9 mouse cellular contexts compared by ENCODE assay signal in genomic region chr16:91075423-91075822, GRCm38 (mm10). TPM values are rescaled to one million over a fixed set of nuclear protein-coding genes. Genes with fewer than 3 reads are reported as not detected.
DNase-seq lines count a peak whose midpoint lies in the region.
"Had no signal": no experiment of that assay in that cellular context is flagged by ENCODE, and none has a peak within 500 bp of the region (broad histone marks: within the 10 kb centered on the region; RNA-seq: fewer than 3 reads in every experiment).

No protein-coding gene starts in this region.

- DNase-seq in adrenal gland, adult (ENCODE audit: inconsistent age in 2 of 2, low spot score in 1 of 2): peak; percentile 67 to 85
- DNase-seq in adrenal gland, adult 2 months: peak; percentile 62
- peak; percentile 64 for DNase-seq in adrenal gland, adult 8-10 months
- peak; percentile 32 for DNase-seq in adrenal gland, postnatal 14 days
- DNase-seq in adrenal gland, postnatal 36 days: peak; percentile 37 to 59

RNA-seq across cellular contexts. Expression of gene 4932438H23Rik, which starts 19.5 kb away (rescaled TPM):
- under 1 TPM in 1 of 2 experiments, not detected in 1; 0.21 TPM for total RNA-seq in adrenal gland, adult 2 months (2021)
- polyA plus RNA-seq in adrenal gland, adult 2 months (2012; rRNA removed): 0.06 TPM in 1 of 2 replicates, not detected in the other
- total RNA-seq in adrenal gland, adult 8-10 months (2022): under 1 TPM in 2 of 4 experiments, not detected in 2; 0.17 to 0.32 TPM
- not detected in 2 replicates for total RNA-seq in adrenal gland, postnatal 14 days (2021)
- total RNA-seq in adrenal gland, postnatal 36 days (2021): not detected
- total RNA-seq: adrenal gland, postnatal 25 days; CH12.LX; MEL had no signal
- polyA plus RNA-seq: Patski had no signal

RNA-seq across cellular contexts. Expression of gene Paxbp1, which starts 31.1 kb away (rescaled TPM):
- total RNA-seq in adrenal gland, adult 2 months (2021): 10 to 100 TPM; 32.9 to 63.1 TPM
- 8.8 and 11.6 TPM in 2 replicates for polyA plus RNA-seq in adrenal gland, adult 2 months (2012; rRNA removed)
- 10 to 100 TPM; 45.8 to 77.8 (median 53.7) TPM for total RNA-seq in adrenal gland, adult 8-10 months (2022)
- 52.7 and 54.6 TPM in 2 replicates for total RNA-seq in adrenal gland, postnatal 14 days (2021)
- 10 to 100 TPM; 44.3 to 62.3 TPM for total RNA-seq in adrenal gland, postnatal 36 days (2021)

Comparison
In these comparisons a context has a peak if more than half of its experiments do, and no peak if none do; other contexts are left out.
1. Peak in every context shown above with its lines: DNase-seq.